Mouse (Mus musculus) hindbrain, embryonic 10.5 days (tissue): ENCODE results near the gene Ywhaq. TPM values are rescaled to one million over a fixed set of nuclear protein-coding genes. Genes with fewer than 3 reads are reported as not detected.

Experiments
- DNase-seq: peaks from one replicate; pipeline ENCODE4 v3.0.0-alpha.2; 2017; ENCODE audit warnings: low spot score
- H3K27ac ChIP-seq: fragments of 300-500 bp; sonication (generic); 2 replicates; pipeline ENCODE4 v1.5.1; 2016; ENCODE audit warnings: mild to moderate bottlenecking, moderate library complexity
- H3K27me3 ChIP-seq: fragments of 300-500 bp; sonication (generic); 2 replicates; pipeline ENCODE4 v1.6.1; 2016; ENCODE audit warnings: mild to moderate bottlenecking; ENCODE audit not compliant: poor library complexity, insufficient read depth, severe bottlenecking
- H3K36me3 ChIP-seq: fragments of 300-500 bp; sonication (generic); 2 replicates; pipeline ENCODE4 v1.6.1; 2016; ENCODE audit warnings: mild to moderate bottlenecking, moderate library complexity
- H3K4me1 ChIP-seq: fragments of 300-500 bp; sonication (generic); replicated peaks from 2 replicates; pipeline ENCODE4 v1.6.1; 2016; ENCODE audit warnings: mild to moderate bottlenecking
- H3K4me3 ChIP-seq: fragments of 300-500 bp; sonication (generic); 2 replicates; pipeline ENCODE4 v1.5.1; 2016; ENCODE audit warnings: mild to moderate bottlenecking, moderate library complexity
- H3K9me3 ChIP-seq: fragments of 300-500 bp; sonication (generic); 2 replicates; pipeline ENCODE4 v1.6.1; 2016; ENCODE audit warnings: mild to moderate bottlenecking, moderate library complexity
- WGBS: fragments of 180-500 bp; shearing (Covaris S2); methylation state at CpG from one replicate; pipeline ENCODE4 v1.1.7; 2016; 5-methylcytosine and 5-hydroxymethylcytosine counted together
- polyA plus RNA-seq: library from polyadenylated mRNA; unstranded; fragments of >200 nt; fragmentation: Nextera tagmentation; extraction: Ambion mirVana; gene quantifications from 2 replicates; pipeline ENCODE4 v1.2.1, GENCODE M21; 2016

The Ywhaq gene
- polyA plus RNA-seq, 1 experiment from 2014 or later = 1,052 TPM

- no peaks in the 10 kb centered on the region for H3K27me3 ChIP-seq
- H3K36me3 ChIP-seq = peaks cover 95% of the 10 kb centered on the region
- H3K9me3 ChIP-seq = peaks cover 17% of the 10 kb centered on the region; the same call in 1 of the 2 replicates
- no peaks in the 10 kb centered on the region for H3K4me1 ChIP-seq
- no peak for DNase-seq
- no peak overlapping the region for H3K4me3 ChIP-seq
- H3K27ac ChIP-seq = no peak overlapping the region
- WGBS = 41% methylated on average over 7 of the region's 7 CpGs
Measured at GRCm38 (mm10) chr12:21350113-21350876, 67.1 kb downstream of the Ywhaq start.

- Histone ChIP-seq H3K27me3 (no peaks in the 10 kb centered on the region), H3K36me3 (peaks cover 83% of the 10 kb centered on the region), H3K9me3 (peaks cover 10% of the 10 kb centered on the region; the same call in 1 of the 2 replicates), H3K4me1 (no peaks in the 10 kb centered on the region), H3K27ac (no peak overlapping the region), H3K4me3 (no peak overlapping the region)
- DNase-seq = no peak
- WGBS = 95% methylated on average over 7 of the region's 7 CpGs
Measured at GRCm38 (mm10) chr12:21346972-21347371, 70.5 kb downstream of the Ywhaq start.

GRCm38 (mm10) chr12:21340674-21341073 is 76.8 kb downstream of the Ywhaq start:
- Histone ChIP-seq H3K9me3 (no peaks in the 10 kb centered on the region), H3K36me3 (peaks cover 82% of the 10 kb centered on the region), H3K27ac (no peak overlapping the region), H3K4me3 (no peak overlapping the region), H3K4me1 (no peaks in the 10 kb centered on the region), H3K27me3 (no peaks in the 10 kb centered on the region)
- no peak for DNase-seq
- WGBS = 94% methylated on average over 5 of the region's 5 CpGs

Other genes starting within 250 kb of the Ywhaq start
- gene Cpsf3, start 132.2 kb downstream of the Ywhaq start, polyA plus RNA-seq = 122 and 139 TPM in 2 replicates
- gene Itgb1bp1, start 131.4 kb downstream of the Ywhaq start, polyA plus RNA-seq = 44.0 and 45.7 TPM in 2 replicates
- 45.4 and 48.6 TPM in 2 replicates for gene Iah1, start 101.2 kb downstream of the Ywhaq start, polyA plus RNA-seq
- gene Adam17, start 44.0 kb downstream of the Ywhaq start, polyA plus RNA-seq = 31.8 and 40.7 TPM in 2 replicates